Mouse (Mus musculus): ENCODE results near the gene Zfp710.

- no peak for TF ChIP-seq POLR2A (IDR thresholded peaks at IDR 0.05; ENCODE audit: insufficient read length, low read depth)
- no peak for TF ChIP-seq POLR2AphosphoS2 (IDR thresholded peaks at IDR 0.05; ENCODE audit: insufficient read length, low read depth)
- TF ChIP-seq MAX (IDR thresholded peaks at IDR 0.05; ENCODE audit: low read depth), result no peak
- no peak for TF ChIP-seq USF1 (IDR thresholded peaks at IDR 0.05; ENCODE audit: low read depth)
- TF ChIP-seq REST (IDR thresholded peaks at IDR 0.05; ENCODE audit: insufficient read depth, insufficient read length), result no peak
- TF ChIP-seq E2F4 (IDR thresholded peaks at IDR 0.05; ENCODE audit: insufficient read depth), result no peak
- TF ChIP-seq TCF12 (IDR thresholded peaks at IDR 0.05; ENCODE audit: insufficient read depth, poor library complexity, severe bottlenecking), result no peak
- no peak for TF ChIP-seq MYOG (IDR thresholded peaks at IDR 0.05; ENCODE audit: control insufficient read depth in 1 of 3, insufficient read depth in 1 of 3, insufficient read length in 2 of 3, low read depth in 2 of 3)
These were observed 46.6 kb downstream of the Zfp710 start for GRCm38 (mm10) chr7:80071209-80071608.

Measured in myocyte (in vitro differentiated cells).